Mouse (Mus musculus) urinary bladder, postnatal 25 days (tissue): ENCODE measurements around the gene Pik3cg.

ENCODE experiments used
- DNase-seq: peaks from one replicate; pipeline ENCODE4 v3.0.0; 2022; ENCODE audit warnings: low spot score

Gene Pik3cg

DNA sequence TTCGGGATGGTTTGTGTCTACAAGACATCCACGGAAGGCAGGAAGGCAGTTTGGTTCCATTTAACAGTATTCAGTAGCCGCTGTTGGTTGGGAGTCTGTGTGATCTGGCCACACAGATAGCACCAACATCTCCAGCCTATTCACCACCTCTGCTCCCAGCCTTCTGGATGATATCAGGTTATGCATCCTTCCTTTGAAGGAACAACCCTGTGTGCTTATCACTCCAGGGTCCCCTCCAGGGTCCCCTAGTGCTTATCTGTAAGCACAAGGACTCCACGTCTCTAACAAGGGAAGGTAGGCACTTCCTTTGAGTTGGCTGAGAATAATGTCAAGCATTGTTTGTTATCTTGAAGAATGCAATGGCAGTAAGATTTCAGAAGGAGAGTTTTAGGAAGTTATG, 65.3 kb downstream of the Pik3cg start:
- no peak for DNase-seq

DNA sequence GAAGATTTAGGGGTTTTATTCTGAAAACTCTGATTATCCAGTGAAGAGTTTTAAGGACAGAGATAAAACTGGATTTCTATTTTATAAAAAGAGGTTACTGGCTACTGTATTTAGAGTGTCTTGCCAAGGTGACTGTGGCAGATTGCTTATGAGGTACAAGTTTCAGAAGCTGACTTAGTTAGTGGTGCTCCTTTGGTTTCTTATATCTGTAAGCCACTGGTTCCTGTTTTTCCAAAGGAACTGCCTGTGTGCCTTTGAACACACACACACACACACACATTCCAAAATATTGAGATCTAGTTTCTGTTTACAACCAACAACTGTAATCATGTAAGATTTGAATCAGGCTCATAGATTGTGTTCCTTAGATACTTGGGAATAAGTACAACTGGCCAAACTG, 66.7 kb downstream of the Pik3cg start:
- DNase-seq, result no peak

GRCm38 (mm10) chr12:32138831-32139230, 69.6 kb downstream of the Pik3cg start:
- no peak for DNase-seq

- DNase-seq, result no peak
These were observed 70.1 kb downstream of the Pik3cg start for GRCm38 (mm10) chr12:32138362-32138761.

DNA sequence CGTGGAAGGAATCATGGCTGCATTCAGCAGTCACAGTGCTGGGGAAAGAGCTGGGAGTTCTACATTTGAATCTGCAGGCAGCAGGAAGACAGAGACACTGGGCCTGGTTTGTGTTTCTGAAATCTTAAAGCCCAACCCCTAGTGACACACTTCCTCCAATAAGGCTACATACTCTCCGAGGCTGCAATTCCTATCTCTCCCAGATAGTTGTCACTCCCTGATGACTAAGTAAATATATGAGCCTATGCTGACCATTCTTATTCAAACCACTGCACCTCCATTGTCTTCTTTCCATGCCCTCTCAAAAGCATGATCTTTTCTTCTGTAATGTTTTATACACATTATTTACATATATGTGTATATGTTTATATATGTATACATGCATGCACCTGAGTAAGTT, 70.9 kb downstream of the Pik3cg start:
- DNase-seq, result no peak

- no peak for DNase-seq
These were observed 80.6 kb downstream of the Pik3cg start for GRCm38 (mm10) chr12:32127599-32128507.

GRCm38 (mm10) chr12:32127158-32127557, 81.3 kb downstream of the Pik3cg start:
- no peak for DNase-seq

DNA sequence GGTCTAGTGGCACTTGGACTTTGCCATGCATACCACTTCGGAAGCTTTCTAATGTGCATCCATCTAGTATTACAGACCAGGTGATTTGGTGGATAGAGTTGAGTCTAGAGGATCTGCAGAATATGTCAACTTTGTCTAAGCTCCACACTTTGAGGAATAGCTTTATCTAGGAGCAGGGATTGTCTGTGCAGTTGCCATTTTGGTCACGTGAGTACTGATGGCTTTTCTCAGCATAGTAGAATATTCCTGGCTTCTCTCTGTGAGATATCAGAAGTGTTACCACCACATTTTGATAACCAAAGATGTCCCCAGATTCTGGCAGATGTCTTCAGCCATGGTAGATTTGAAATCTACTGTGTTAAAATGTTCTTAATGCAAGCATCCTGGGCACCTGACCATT, 84.0 kb downstream of the Pik3cg start:
- DNase-seq, result no peak

DNA sequence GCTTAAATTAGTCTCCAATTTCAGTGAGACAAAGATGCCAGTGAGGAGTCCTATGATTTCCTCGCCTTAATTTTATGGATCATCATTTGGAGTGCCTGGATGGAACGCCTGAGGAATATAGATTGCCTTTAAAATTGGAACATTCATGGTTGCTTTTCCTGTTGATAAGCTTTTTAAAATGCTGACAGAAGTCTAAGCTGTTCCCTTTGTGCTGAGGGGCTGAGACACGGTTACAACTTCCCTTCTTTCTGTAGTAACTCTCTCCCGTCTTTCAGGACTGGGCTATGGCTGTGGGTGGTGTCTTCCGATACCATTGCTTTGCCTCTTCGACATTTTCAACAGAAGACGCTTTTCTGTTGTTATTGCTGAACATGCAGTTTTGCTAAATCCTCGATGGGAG, 84.4 kb downstream of the Pik3cg start:
- no peak for DNase-seq

DNA sequence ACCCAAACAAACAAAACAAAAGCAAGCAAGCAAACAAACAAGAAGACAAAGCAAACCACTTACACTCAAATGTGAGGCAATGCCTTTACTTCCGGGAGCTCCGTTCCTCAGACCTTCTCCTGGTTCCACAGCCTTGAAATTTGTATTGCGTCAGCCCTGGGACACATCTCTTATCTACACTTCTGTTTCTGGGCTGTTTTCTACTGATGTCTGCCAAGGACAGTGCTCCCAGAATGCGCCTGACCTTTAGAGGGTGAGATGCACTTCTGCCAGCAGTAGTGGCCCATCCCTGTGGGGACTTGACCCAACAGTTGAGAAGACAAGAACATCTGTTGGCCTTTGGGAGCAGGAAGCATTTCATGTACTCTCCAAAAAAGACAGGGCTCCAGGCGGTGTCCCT, 84.9 kb downstream of the Pik3cg start:
- DNase-seq, result no peak
